Mouse (Mus musculus) layer of hippocampus, adult 2 months (tissue): ENCODE results near the gene Rnf130. TPM values are rescaled to one million over a fixed set of nuclear protein-coding genes. Genes with fewer than 3 reads are reported as not detected.
A peak's percentile ranks its signal among the peaks of the same experiment; 100 is the strongest.

ENCODE experiments used
- DNase-seq, 2 experiments: peaks; one replicate each; pipeline ENCODE4 v3.0.0; 2022; ENCODE audit warnings: low spot score in 2 of 2
- H3K27ac ChIP-seq: fragments of 200-600 bp; 2 replicates; pipeline ENCODE4 v1.8.1; 2022
- H3K4me3 ChIP-seq: fragments of 200-600 bp; 2 replicates; pipeline ENCODE4 v1.8.1; 2022; ENCODE audit warnings: mild to moderate bottlenecking
- CTCF ChIP-seq: fragments of 200-600 bp; conservative IDR thresholded peaks from 2 replicates; pipeline ENCODE4 v1.8.1; 2022; ENCODE audit warnings: antibody characterized with exemption, mild to moderate bottlenecking, moderate library complexity
- total RNA-seq, 2 experiments: library from RNA; stranded (reverse); gene quantifications; 2 replicates each; pipeline ENCODE4 v1.2.3; 2021

Rnf130 gene
- total RNA-seq, 2 experiments from 2014 or later: 75.3 to 78.3 TPM

- DNase-seq: no peak
- no peak overlapping the region for H3K27ac ChIP-seq
- no peak for TF ChIP-seq CTCF
- H3K4me3 ChIP-seq: no peak overlapping the region
These were observed 40.9 kb downstream of the Rnf130 start for GRCm38 (mm10) chr11:50066088-50066487.

- TF ChIP-seq CTCF: no peak
- H3K4me3 ChIP-seq: no peak overlapping the region
- DNase-seq: no peak
- no peak overlapping the region for H3K27ac ChIP-seq
These were observed 48.7 kb downstream of the Rnf130 start for GRCm38 (mm10) chr11:50073830-50074229.

- TF ChIP-seq CTCF: no peak
These were observed 51.6 kb downstream of the Rnf130 start for GRCm38 (mm10) chr11:50076756-50077155.

GRCm38 (mm10) chr11:50081365-50082190, 56.4 kb downstream of the Rnf130 start:
- H3K27ac ChIP-seq: no peak overlapping the region
- no peak for DNase-seq
- TF ChIP-seq CTCF: no peak
- H3K4me3 ChIP-seq: no peak overlapping the region

More at GRCm38 (mm10) chr11:50076756-50077155, 51.6 kb downstream of the Rnf130 start:
- no peak for DNase-seq
- Histone ChIP-seq H3K4me3 (no peak overlapping the region), H3K27ac (no peak overlapping the region)

GRCm38 (mm10) chr11:50086211-50086610, 61.1 kb downstream of the Rnf130 start:
- H3K27ac ChIP-seq: peak overlapping the region; percentile 67; the same call in 1 of the 2 replicates
- H3K4me3 ChIP-seq: no peak overlapping the region
- no peak for TF ChIP-seq CTCF
- peak in 1 of 2 experiments; percentile 21 for DNase-seq

GRCm38 (mm10) chr11:50089840-50090239, 64.7 kb downstream of the Rnf130 start:
- no peak for TF ChIP-seq CTCF
- Histone ChIP-seq H3K4me3 (no peak overlapping the region), H3K27ac (no peak overlapping the region)
- no peak for DNase-seq

- DNase-seq: no peak
- Histone ChIP-seq H3K4me3 (no peak overlapping the region), H3K27ac (no peak overlapping the region)
- TF ChIP-seq CTCF: no peak
These were observed 66.0 kb downstream of the Rnf130 start for GRCm38 (mm10) chr11:50090982-50091675.

- DNase-seq: no peak
- TF ChIP-seq CTCF: no peak
- Histone ChIP-seq H3K27ac (no peak overlapping the region), H3K4me3 (no peak overlapping the region)
These were observed 66.5 kb downstream of the Rnf130 start for GRCm38 (mm10) chr11:50091681-50092080.

GRCm38 (mm10) chr11:50095661-50096060, 70.5 kb downstream of the Rnf130 start:
- no peak for TF ChIP-seq CTCF
- H3K4me3 ChIP-seq: no peak overlapping the region
- H3K27ac ChIP-seq: no peak overlapping the region
- no peak for DNase-seq

- no peak for TF ChIP-seq CTCF
- no peak for DNase-seq
- no peak overlapping the region for H3K4me3 ChIP-seq
- no peak overlapping the region for H3K27ac ChIP-seq
These were observed 71.9 kb downstream of the Rnf130 start for GRCm38 (mm10) chr11:50097091-50097490.

- H3K27ac ChIP-seq: peak overlapping the region; percentile 0; the same call in 1 of the 2 replicates
- no peak for TF ChIP-seq CTCF
- H3K4me3 ChIP-seq: no peak overlapping the region
- no peak for DNase-seq
These were observed 73.9 kb downstream of the Rnf130 start for GRCm38 (mm10) chr11:50098961-50099481.

- Histone ChIP-seq H3K27ac (peak overlapping the region; percentile 0; the same call in 1 of the 2 replicates), H3K4me3 (no peak overlapping the region)
- TF ChIP-seq CTCF: no peak
- no peak for DNase-seq
These were observed 74.5 kb downstream of the Rnf130 start for GRCm38 (mm10) chr11:50099692-50100091.
